Mouse (Mus musculus): ENCODE measurements around the gene Bag6. TPM values are rescaled to one million over a fixed set of nuclear protein-coding genes. Genes with fewer than 3 reads are reported as not detected.

Bag6 gene
- polyA plus RNA-seq, 1 experiment from 2014 or later = 73.6 TPM

DNA sequence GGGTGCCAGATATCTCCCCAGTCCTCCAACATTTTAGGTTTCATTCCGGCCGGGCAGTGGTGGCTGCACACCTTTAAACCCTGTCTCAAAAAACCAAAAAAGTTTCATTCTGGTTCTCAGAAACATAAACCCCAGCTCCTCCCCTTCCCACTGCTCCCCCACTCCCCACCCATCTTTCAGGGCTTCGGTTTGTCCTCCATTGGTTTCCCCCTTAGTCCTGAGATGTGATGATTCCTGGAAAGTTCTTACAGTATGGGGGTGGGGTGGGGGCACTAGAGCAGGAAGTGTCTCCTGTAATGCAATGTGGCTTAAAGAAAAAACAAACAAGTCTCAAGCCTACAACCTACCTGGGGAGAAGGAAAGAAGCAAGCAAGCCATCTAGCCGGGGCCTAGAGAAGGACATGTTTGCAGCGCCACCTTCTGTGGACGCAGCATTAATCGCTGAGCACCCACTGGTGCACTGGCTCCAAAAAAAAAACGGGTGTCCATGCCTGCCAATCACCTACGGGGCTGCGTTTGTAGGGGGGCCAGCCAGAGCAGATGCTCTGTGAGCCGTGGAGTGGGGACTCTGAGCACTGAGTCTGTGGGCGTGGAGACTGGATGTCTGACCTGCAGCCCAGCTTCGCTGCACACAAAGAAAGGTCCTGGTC, 29.1 kb upstream of the Bag6 start:
- H3K9me3 ChIP-seq (ENCODE audit: control insufficient read depth, low read length) = no peaks in the 10 kb centered on the region
- peak overlapping the region; percentile 27 for H3K4me2 ChIP-seq
- H3K27ac ChIP-seq (ENCODE audit: low read depth, low read length) = peak overlapping the region; percentile 57
- ATAC-seq (replicated peaks; ENCODE audit: low FRiP score) (peak; percentile 53; the same call in 1 of the 2 replicates), DNase-seq (ENCODE audit: low spot score) (no peak)
- H3K4me1 ChIP-seq (replicated peaks; ENCODE audit: control insufficient read depth, insufficient read depth, low read length) = peaks cover 41% of the 10 kb centered on the region
- H3K27me3 ChIP-seq (replicated peaks; ENCODE audit: control insufficient read depth, insufficient read depth, low read length) = no peaks in the 10 kb centered on the region
- peaks cover 26% of the 10 kb centered on the region for H3K36me3 ChIP-seq (ENCODE audit: control insufficient read depth, insufficient read depth, low read length)
- peak overlapping the region; percentile 7; the same call in 1 of the 2 replicates for H3K9ac ChIP-seq (ENCODE audit: low read depth, low read length)
- no peak overlapping the region for H3K4me3 ChIP-seq (ENCODE audit: low read depth, low read length)
- 30% methylated on average over 13 of the region's 13 CpGs for WGBS

DNA sequence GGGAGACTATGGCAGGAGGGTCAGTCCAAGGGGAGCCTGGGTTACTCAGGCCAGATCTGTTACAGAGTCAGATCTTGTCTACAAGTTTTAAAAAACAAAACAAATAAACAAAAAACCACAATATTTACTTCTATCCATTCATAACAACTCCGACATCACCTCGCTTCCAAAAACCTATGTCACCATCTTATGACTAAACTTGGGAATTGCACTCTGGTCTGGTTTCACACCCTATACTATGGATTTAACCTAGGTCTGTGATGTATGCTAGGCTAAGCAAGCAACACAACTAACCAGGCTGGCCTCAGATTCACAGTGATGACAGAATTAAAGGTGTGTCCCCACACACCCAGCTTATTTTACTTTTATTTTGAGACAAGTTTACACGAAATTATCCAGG, 28.5 kb upstream of the Bag6 start:
- H3K9me3 ChIP-seq (ENCODE audit: control insufficient read depth, low read length) = no peaks in the 10 kb centered on the region
- peaks cover 41% of the 10 kb centered on the region for H3K4me1 ChIP-seq (replicated peaks; ENCODE audit: control insufficient read depth, insufficient read depth, low read length)
- no peak overlapping the region for H3K9ac ChIP-seq (ENCODE audit: low read depth, low read length)
- 71% methylated on average over 3 of the region's 3 CpGs for WGBS
- DNase-seq (ENCODE audit: low spot score) (no peak), ATAC-seq (replicated peaks; ENCODE audit: low FRiP score) (no peak)
- peaks cover 19% of the 10 kb centered on the region for H3K36me3 ChIP-seq (ENCODE audit: control insufficient read depth, insufficient read depth, low read length)
- no peak overlapping the region; the same call in 1 of the 2 replicates for H3K4me2 ChIP-seq
- no peak overlapping the region for H3K27ac ChIP-seq (ENCODE audit: low read depth, low read length)
- H3K27me3 ChIP-seq (replicated peaks; ENCODE audit: control insufficient read depth, insufficient read depth, low read length) = no peaks in the 10 kb centered on the region
- no peak overlapping the region for H3K4me3 ChIP-seq (ENCODE audit: low read depth, low read length)

DNA sequence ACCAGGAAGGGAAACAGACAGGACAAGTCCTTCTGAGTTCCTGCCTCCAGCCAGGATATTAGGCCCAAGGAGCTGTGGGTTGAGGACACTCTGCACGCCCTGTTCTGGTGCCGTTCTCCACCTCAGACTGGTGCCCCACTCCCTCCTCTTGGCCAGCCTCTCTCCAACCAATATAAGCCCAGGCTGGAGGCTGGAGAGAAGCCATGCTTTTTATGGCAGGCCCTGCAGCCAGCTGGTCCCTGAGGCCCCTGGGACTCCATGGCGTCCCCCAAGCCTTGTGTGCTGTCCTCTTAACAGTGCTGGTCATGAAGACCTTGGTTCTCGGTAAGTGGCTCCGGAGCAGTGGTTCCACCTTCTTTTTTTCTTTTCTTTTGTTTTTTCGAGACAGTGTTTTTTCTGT, 26.9 kb upstream of the Bag6 start, which contains the start of gene Ly6g5c:
TSS of gene Ly6g5c (plus strand) at position 183 of the 400 bp plus-strand sequence.
- no peaks in the 10 kb centered on the region for H3K9me3 ChIP-seq (ENCODE audit: control insufficient read depth, low read length)
- peaks cover 32% of the 10 kb centered on the region for H3K4me1 ChIP-seq (replicated peaks; ENCODE audit: control insufficient read depth, insufficient read depth, low read length)
- ATAC-seq (replicated peaks; ENCODE audit: low FRiP score) = no peak
- H3K9ac ChIP-seq (ENCODE audit: low read depth, low read length) = no peak within 1 kb of the TSS
- H3K27ac ChIP-seq (ENCODE audit: low read depth, low read length) = no peak within 1 kb of the TSS
- 84% methylated on average over 6 of the region's 6 CpGs for WGBS
- H3K4me3 ChIP-seq (ENCODE audit: low read depth, low read length) = no peak within 1 kb of the TSS
- H3K27me3 ChIP-seq (replicated peaks; ENCODE audit: control insufficient read depth, insufficient read depth, low read length) = no peaks in the 10 kb centered on the region
- DNase-seq (ENCODE audit: low spot score) = no peak
- peaks cover 5% of the 10 kb centered on the region; the same call in 1 of the 2 replicates for H3K36me3 ChIP-seq (ENCODE audit: control insufficient read depth, insufficient read depth, low read length)
- no peak within 1 kb of the TSS for H3K4me2 ChIP-seq

DNA sequence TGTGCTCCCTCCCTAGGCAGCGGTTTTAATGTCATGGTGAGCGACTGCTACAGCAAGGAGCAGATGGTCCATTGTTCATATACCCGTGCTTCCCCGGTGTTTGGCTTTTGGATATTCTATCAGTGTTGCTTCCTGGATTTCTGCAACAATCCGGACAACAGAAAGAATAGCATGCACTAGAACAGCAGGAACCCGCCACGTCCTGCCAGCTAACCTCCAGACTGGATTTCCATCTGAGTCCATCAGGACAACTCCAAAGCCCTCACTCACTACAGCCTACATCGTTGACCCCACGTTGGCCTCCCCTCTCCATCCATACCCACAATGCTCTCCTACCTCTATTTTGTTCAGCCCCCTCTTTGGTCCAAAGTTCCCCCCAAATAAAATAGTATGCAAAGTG, 23.2 kb upstream of the Bag6 start:
- no peak overlapping the region for H3K4me2 ChIP-seq
- H3K4me1 ChIP-seq (replicated peaks; ENCODE audit: control insufficient read depth, insufficient read depth, low read length) = no peaks in the 10 kb centered on the region
- H3K9ac ChIP-seq (ENCODE audit: low read depth, low read length) = no peak overlapping the region
- H3K27me3 ChIP-seq (replicated peaks; ENCODE audit: control insufficient read depth, insufficient read depth, low read length) = no peaks in the 10 kb centered on the region
- peaks cover 2% of the 10 kb centered on the region; the same call in 1 of the 2 replicates for H3K36me3 ChIP-seq (ENCODE audit: control insufficient read depth, insufficient read depth, low read length)
- H3K4me3 ChIP-seq (ENCODE audit: low read depth, low read length) = no peak overlapping the region
- no peaks in the 10 kb centered on the region for H3K9me3 ChIP-seq (ENCODE audit: control insufficient read depth, low read length)
- DNase-seq (ENCODE audit: low spot score) (no peak), ATAC-seq (replicated peaks; ENCODE audit: low FRiP score) (no peak)
- no peak overlapping the region for H3K27ac ChIP-seq (ENCODE audit: low read depth, low read length)
- WGBS = 72% methylated on average over 9 of the region's 9 CpGs

DNA sequence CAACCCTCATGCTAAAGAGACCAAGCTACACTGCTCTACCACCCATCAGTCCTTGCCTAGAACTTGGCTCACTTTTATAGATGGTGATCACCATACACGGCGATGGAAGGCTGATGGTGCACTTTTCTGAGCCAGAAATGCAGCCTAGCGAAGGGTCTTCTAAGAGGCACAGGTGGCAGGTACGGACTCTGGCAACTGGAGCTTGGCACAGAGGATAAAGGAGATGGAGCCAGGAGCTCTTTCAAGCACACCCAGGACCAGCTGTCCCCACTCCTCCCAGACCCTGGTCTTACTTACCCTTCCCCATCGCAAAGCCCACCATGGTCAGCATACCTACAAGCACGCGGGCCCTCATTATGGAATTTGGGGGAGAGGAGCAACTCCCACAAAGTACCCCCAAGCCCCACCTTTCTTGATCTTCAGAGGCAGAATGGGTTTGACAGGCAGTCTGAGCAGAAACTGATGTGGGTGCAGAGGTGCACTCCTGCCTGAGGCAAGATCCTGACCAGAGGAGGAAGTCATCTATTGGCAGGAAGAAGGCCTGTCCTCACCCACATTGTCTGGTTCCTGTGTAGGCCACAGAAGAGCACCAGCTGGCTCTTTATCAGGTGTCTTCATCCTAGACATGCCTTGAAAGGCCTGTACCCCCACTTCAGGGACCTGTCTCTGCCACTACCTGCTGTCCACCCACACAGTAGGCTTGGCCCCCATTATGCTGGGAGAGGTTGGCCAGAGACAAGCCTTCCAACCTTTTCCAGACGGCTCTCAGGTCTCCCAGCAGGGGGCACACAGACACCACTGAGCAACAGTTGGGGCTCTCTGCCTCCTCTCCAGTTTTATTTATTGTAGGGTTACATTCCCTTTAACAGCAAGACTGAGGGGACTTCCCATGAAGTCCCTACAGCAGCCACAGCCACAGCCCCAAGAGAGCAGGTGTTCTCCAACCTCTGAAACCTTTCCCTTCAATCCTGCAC, 19.6 kb upstream of the Bag6 start, which contains the start of gene Ly6g5b:
TSS of gene Ly6g5b (minus strand) at position 383 of the 974 bp plus-strand sequence.
- H3K9me3 ChIP-seq (ENCODE audit: control insufficient read depth, low read length) = no peaks in the 10 kb centered on the region
- peaks cover 21% of the 10 kb centered on the region for H3K36me3 ChIP-seq (ENCODE audit: control insufficient read depth, insufficient read depth, low read length)
- H3K27me3 ChIP-seq (replicated peaks; ENCODE audit: control insufficient read depth, insufficient read depth, low read length) = no peaks in the 10 kb centered on the region
- peaks cover 5% of the 10 kb centered on the region; the same call in 1 of the 2 replicates for H3K4me1 ChIP-seq (replicated peaks; ENCODE audit: control insufficient read depth, insufficient read depth, low read length)
- ATAC-seq (replicated peaks; ENCODE audit: low FRiP score) = peak; percentile 34; the same call in 1 of the 2 replicates
- DNase-seq (ENCODE audit: low spot score) = no peak
- H3K9ac ChIP-seq (ENCODE audit: low read depth, low read length) = no peak within 1 kb of the TSS
- WGBS = 79% methylated on average over 8 of the region's 8 CpGs
- H3K27ac ChIP-seq (ENCODE audit: low read depth, low read length) = no peak within 1 kb of the TSS
- no peak within 1 kb of the TSS for H3K4me3 ChIP-seq (ENCODE audit: low read depth, low read length)
- no peak within 1 kb of the TSS for H3K4me2 ChIP-seq

DNA sequence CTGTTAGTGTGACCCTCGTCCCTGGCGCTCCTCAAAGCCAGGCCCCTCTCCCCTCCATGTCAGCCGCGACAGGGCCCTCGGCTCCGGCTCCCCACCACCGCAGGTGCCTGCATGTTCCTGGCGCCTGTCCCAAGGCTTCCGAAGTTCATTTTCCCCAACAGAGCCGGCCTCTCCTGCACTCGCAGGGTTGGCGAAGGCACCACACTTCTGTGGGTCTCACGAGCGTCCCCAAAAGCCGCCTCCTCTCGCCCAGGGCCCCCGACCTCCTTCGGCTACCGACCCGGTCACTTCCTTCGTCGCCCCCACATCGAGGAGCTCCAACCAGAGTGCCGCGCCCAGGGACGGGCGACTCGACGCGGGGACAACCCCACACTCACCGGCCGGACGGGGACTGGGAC, 14.2 kb upstream of the Bag6 start:
- Histone ChIP-seq H3K9ac (ENCODE audit: low read depth, low read length) (peak overlapping the region; percentile 81), H3K36me3 (ENCODE audit: control insufficient read depth, insufficient read depth, low read length) (peaks cover 21% of the 10 kb centered on the region), H3K27ac (ENCODE audit: low read depth, low read length) (peak overlapping the region; percentile 94), H3K4me3 (ENCODE audit: low read depth, low read length) (peak overlapping the region; percentile 80), H3K9me3 (ENCODE audit: control insufficient read depth, low read length) (no peaks in the 10 kb centered on the region), H3K27me3 (replicated peaks; ENCODE audit: control insufficient read depth, insufficient read depth, low read length) (no peaks in the 10 kb centered on the region), H3K4me2 (peak overlapping the region; percentile 79), H3K4me1 (replicated peaks; ENCODE audit: control insufficient read depth, insufficient read depth, low read length) (peaks cover 16% of the 10 kb centered on the region)
- DNase-seq (ENCODE audit: low spot score) (no peak), ATAC-seq (replicated peaks; ENCODE audit: low FRiP score) (no peak)
- WGBS = under 1% methylated on average over 33 of the region's 33 CpGs

DNA sequence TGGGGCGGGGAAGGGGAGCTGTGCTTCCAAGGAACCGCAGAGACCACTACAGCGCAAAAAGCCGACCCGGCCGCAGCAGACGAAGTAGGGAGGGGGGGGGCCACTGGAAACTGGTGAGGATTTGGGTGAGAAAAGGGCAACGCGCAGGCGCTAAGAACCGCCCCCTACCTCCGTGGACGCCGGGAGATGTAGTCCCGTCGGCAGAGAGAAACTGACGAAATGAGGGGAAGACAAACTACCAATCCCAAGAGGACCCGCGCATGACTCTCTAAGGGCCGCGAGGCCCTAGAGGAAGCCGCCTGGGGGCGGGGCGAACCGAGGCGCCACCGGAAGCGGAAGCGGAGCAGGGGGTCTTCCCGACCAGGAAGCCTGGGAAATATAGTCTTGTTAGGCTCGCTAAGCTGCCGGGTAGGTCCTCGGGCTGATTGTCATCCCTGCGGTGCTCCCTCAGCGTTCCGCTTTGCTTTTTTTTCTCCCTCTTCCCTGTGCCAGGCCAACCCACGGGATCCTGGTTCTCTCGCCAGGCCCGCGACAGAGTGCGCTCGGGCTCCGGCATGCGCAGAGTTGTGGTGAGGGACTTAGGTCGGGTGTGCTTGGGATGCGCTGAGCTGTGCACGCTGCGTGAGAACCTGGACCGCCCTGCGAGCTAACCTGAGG, 13.7 kb upstream of the Bag6 start, which contains the start of gene Gpank1:
TSS of gene Gpank1 (plus strand) at position 313 of the 657 bp plus-strand sequence.
- Histone ChIP-seq H3K9ac (ENCODE audit: low read depth, low read length) (peak within 1 kb of the TSS; percentile 83), H3K4me3 (ENCODE audit: low read depth, low read length) (peak within 1 kb of the TSS; percentile 80), H3K27me3 (replicated peaks; ENCODE audit: control insufficient read depth, insufficient read depth, low read length) (no peaks in the 10 kb centered on the region), H3K9me3 (ENCODE audit: control insufficient read depth, low read length) (no peaks in the 10 kb centered on the region), H3K4me2 (peak within 1 kb of the TSS; percentile 89), H3K36me3 (ENCODE audit: control insufficient read depth, insufficient read depth, low read length) (peaks cover 18% of the 10 kb centered on the region), H3K4me1 (replicated peaks; ENCODE audit: control insufficient read depth, insufficient read depth, low read length) (peaks cover 16% of the 10 kb centered on the region), H3K27ac (ENCODE audit: low read depth, low read length) (peak within 1 kb of the TSS; percentile 94)
- ATAC-seq (replicated peaks; ENCODE audit: low FRiP score) (peak; percentile 92), DNase-seq (ENCODE audit: low spot score) (peak; percentile 96)
- under 1% methylated on average over 50 of the region's 50 CpGs for WGBS

DNA sequence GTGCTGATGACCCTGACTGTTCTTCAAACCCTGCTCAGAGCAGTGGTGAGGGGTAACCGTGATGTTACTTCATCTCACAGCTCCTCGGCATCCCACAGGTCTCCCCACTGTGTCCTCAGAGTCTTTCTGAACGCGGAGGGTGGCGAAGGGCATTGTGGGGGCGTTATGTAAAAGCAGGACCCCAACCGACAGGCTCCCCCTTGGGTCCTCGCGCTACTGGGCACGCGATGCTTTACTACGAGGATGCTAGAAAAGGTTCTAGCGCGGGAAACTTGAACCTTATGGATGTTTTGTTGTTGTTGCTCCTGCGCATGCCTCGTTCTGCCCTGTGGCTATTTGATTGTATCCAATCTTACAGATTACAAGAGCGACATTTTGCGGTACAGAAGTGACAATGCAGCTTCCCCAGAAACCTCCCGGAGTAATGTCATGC, 13.1 kb upstream of the Bag6 start, which contains the start of gene Csnk2b:
TSS of gene Csnk2b (minus strand) at position 183 of the 433 bp plus-strand sequence.
- H3K4me3 ChIP-seq (ENCODE audit: low read depth, low read length) = peak within 1 kb of the TSS; percentile 80
- peak within 1 kb of the TSS; percentile 89 for H3K4me2 ChIP-seq
- peaks cover 18% of the 10 kb centered on the region for H3K36me3 ChIP-seq (ENCODE audit: control insufficient read depth, insufficient read depth, low read length)
- peak within 1 kb of the TSS; percentile 94 for H3K27ac ChIP-seq (ENCODE audit: low read depth, low read length)
- DNase-seq (ENCODE audit: low spot score) (peak; percentile 67), ATAC-seq (replicated peaks; ENCODE audit: low FRiP score) (no peak)
- no peaks in the 10 kb centered on the region for H3K9me3 ChIP-seq (ENCODE audit: control insufficient read depth, low read length)
- 0% methylated on average over 19 of the region's 19 CpGs for WGBS
- no peaks in the 10 kb centered on the region for H3K27me3 ChIP-seq (replicated peaks; ENCODE audit: control insufficient read depth, insufficient read depth, low read length)
- H3K4me1 ChIP-seq (replicated peaks; ENCODE audit: control insufficient read depth, insufficient read depth, low read length) = peaks cover 21% of the 10 kb centered on the region
- peak within 1 kb of the TSS; percentile 83 for H3K9ac ChIP-seq (ENCODE audit: low read depth, low read length)
